Comparison of ENCODE assay signal across 17 mouse cellular contexts in genomic region chr16:39058869-39059268, GRCm38 (mm10).
"Had no signal": no experiment of that assay in that cellular context is flagged by ENCODE, and none has a peak within 500 bp of the region (broad histone marks: within the 10 kb centered on the region; RNA-seq: fewer than 3 reads in every experiment).

No protein-coding gene starts in this region.

- H3K9me3 ChIP-seq: midbrain, embryonic 10.5 days; midbrain, embryonic 12.5 days; neural tube, embryonic 12.5 days had no signal

- H3K27ac ChIP-seq: midbrain, embryonic 10.5 days; midbrain, embryonic 12.5 days; neural tube, embryonic 12.5 days had no signal

- H3K27me3 ChIP-seq: neural tube, embryonic 12.5 days had no signal

- DNase-seq: lung, adult 18-20 months; lung, embryonic 14.5 days; lung, postnatal 10 days; lung, postnatal 4 days; midbrain, embryonic 14.5 days; retina, postnatal 1 day; right cerebral cortex, adult 18-20 months; right cerebral cortex, postnatal 25 days; right cerebral cortex, postnatal 4 days; spleen, adult 18-20 months; thymus, adult 2 months; thymus, postnatal 25 days; thymus, postnatal 4 days had no signal

- H3K4me3 ChIP-seq: midbrain, embryonic 10.5 days; midbrain, embryonic 12.5 days; myocyte; neural tube, embryonic 12.5 days had no signal

- H3K9ac ChIP-seq: lung, embryonic 14.5 days; midbrain, embryonic 12.5 days; neural tube, embryonic 12.5 days had no signal

- H3K4me1 ChIP-seq: midbrain, embryonic 10.5 days; midbrain, embryonic 12.5 days; neural tube, embryonic 12.5 days had no signal

- H3K36me3 ChIP-seq: midbrain, embryonic 10.5 days; midbrain, embryonic 12.5 days; neural tube, embryonic 12.5 days had no signal
